Mouse (Mus musculus): ENCODE measurements around the gene Kifc5b. TPM values are rescaled to one million over a fixed set of nuclear protein-coding genes. Genes with fewer than 3 reads are reported as not detected.

The Kifc5b gene
- polyA plus RNA-seq, 1 experiment from 2014 or later, result 3.3 TPM

Small RNAs within 50 kb of the gene (microRNA-seq; reads per million reads assigned to microRNA genes)
- gene Gm27775, result not detected
- gene Mir3083, result 1.5 reads per million
- gene Mir6968, result not detected

Other genes starting within 250 kb of the Kifc5b start
- 11.8 and 14.8 TPM in 2 replicates for gene Crebrf, start 201.4 kb upstream of the Kifc5b start, polyA plus RNA-seq (2015; fragmentation: Nextera tagmentation; extraction: Ambion mirVana)
- 60.6 and 61.5 TPM in 2 replicates for gene Bnip1, start 136.0 kb upstream of the Kifc5b start, polyA plus RNA-seq (2015; fragmentation: Nextera tagmentation; extraction: Ambion mirVana)
- gene Nkx2-5, start 72.1 kb upstream of the Kifc5b start, polyA plus RNA-seq (2015; fragmentation: Nextera tagmentation; extraction: Ambion mirVana), result 0.10 and 0.92 TPM in 2 replicates
- 27.2 and 29.5 TPM in 2 replicates for gene Phf1, start 16.0 kb downstream of the Kifc5b start, polyA plus RNA-seq (2015; fragmentation: Nextera tagmentation; extraction: Ambion mirVana)
- gene Cuta, start 22.5 kb downstream of the Kifc5b start, polyA plus RNA-seq (2015; fragmentation: Nextera tagmentation; extraction: Ambion mirVana), result 127 and 131 TPM in 2 replicates
- 6.0 and 7.3 TPM in 2 replicates for gene Syngap1, start 24.2 kb downstream of the Kifc5b start, polyA plus RNA-seq (2015; fragmentation: Nextera tagmentation; extraction: Ambion mirVana)
- 15.4 and 16.9 TPM in 2 replicates for gene Zbtb9, start 56.1 kb downstream of the Kifc5b start, polyA plus RNA-seq (2015; fragmentation: Nextera tagmentation; extraction: Ambion mirVana)
- gene Bak1, start 111.9 kb downstream of the Kifc5b start, polyA plus RNA-seq (2015; fragmentation: Nextera tagmentation; extraction: Ambion mirVana), result 3.5 and 4.2 TPM in 2 replicates
- 0.78 and 0.80 TPM in 2 replicates for gene Itpr3, start 140.2 kb downstream of the Kifc5b start, polyA plus RNA-seq (2015; fragmentation: Nextera tagmentation; extraction: Ambion mirVana)
- gene Uqcc2, start 216.8 kb downstream of the Kifc5b start, polyA plus RNA-seq (2015; fragmentation: Nextera tagmentation; extraction: Ambion mirVana), result 365 and 372 TPM in 2 replicates

Data from midbrain, embryonic 15.5 days (tissue).